Mouse (Mus musculus) bone marrow, adult 2 months (tissue): Measurements from ENCODE around the gene Acbd4.

ENCODE experiments used
- CTCF ChIP-seq: fragments of 200-500 bp; IDR thresholded peaks from 2 replicates; pipeline ENCODE4 v1.5.1; 2011; ENCODE audit warnings: low read length, control low read depth; ENCODE audit not compliant: control insufficient read depth, insufficient read depth
- POLR2A ChIP-seq: fragments of 200-500 bp; IDR thresholded peaks from 2 replicates; pipeline ENCODE4 v1.6.1; 2011; ENCODE audit warnings: low read depth, mild to moderate bottlenecking, control low read depth, low read length, borderline replicate concordance; ENCODE audit not compliant: control insufficient read depth

DNA sequence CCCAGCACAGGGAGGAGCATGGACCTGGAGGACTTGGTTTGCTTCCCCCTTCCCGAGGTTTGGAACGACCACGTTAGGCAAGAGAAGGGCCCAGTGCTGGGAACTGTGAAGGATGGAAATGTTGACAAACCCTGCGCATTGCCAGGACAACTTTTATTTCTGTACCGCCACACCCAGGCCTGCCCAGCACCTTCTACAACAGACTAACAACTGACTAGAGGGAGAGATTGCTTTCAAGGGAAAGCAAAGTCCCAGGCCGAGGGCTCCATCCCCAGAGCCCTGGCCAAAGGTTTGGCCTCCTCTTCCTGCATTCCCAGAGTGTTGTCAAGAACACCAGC is 39.2 kb downstream of the Acbd4 start:
- TF ChIP-seq CTCF (no peak), POLR2A (no peak)
